Mouse (Mus musculus) CH12.LX (cell line): Measurements from ENCODE around the gene Olfr203. TPM values are rescaled to one million over a fixed set of nuclear protein-coding genes. Genes with fewer than 3 reads are reported as not detected.
"Not testable (repeated sequence)": the region's sequence is repeated elsewhere in the genome, so short reads cannot be mapped to it uniquely, and the experiment has no call there.

Source experiments
- DNase-seq: peaks from one replicate; pipeline ENCODE4 v3.0.0-alpha.2; 2013; ENCODE audit errors: extremely low read depth
- H3K27ac ChIP-seq: 2 replicates; pipeline ENCODE4 v1.5.1; 2012; ENCODE audit warnings: low read depth, mild to moderate bottlenecking, control low read depth, moderate library complexity; ENCODE audit not compliant: insufficient read depth
- H3K27me3 ChIP-seq: replicated peaks from 2 replicates; pipeline ENCODE3; 2012; ENCODE audit warnings: inconsistent platforms
- H3K36me3 ChIP-seq, 2 experiments: replicated peaks in 1 of 2; 2 replicates each; pipeline versions ENCODE3 to v1.6.1; 2012; ENCODE audit warnings: inconsistent platforms in 1 of 2, low read length in 1 of 2, mild to moderate bottlenecking in 1 of 2, mixed read lengths in 1 of 2, moderate library complexity in 1 of 2; ENCODE audit not compliant: control insufficient read depth in 1 of 2, insufficient read depth in 1 of 2
- H3K4me1 ChIP-seq, 2 experiments: 2 replicates each; pipeline ENCODE4 v1.6.1; 2012; ENCODE audit warnings: inconsistent platforms in 1 of 2, moderate library complexity in 1 of 2; ENCODE audit not compliant: insufficient read depth in 2 of 2, control insufficient read depth in 1 of 2
- H3K4me2 ChIP-seq: 2 replicates; pipeline ENCODE4 v1.6.1; 2012; ENCODE audit warnings: low read depth, mild to moderate bottlenecking, control low read depth; ENCODE audit not compliant: poor library complexity, insufficient read depth, severe bottlenecking
- H3K4me3 ChIP-seq, 3 experiments: fragments of 150-350 bp in 1 of 3; sonication (generic) in 1 of 3; replicated peaks in 1 of 3; 2 replicates each; pipeline versions ENCODE3 to v1.5.1; 2011 to 2012; ENCODE audit warnings: low read depth in 2 of 3, low read length in 2 of 3, mild to moderate bottlenecking in 2 of 3, moderate library complexity in 2 of 3, control low read depth in 1 of 3, improper control_type of control experiment in 1 of 3, inconsistent platforms in 1 of 3, mixed read lengths in 1 of 3; ENCODE audit not compliant: poor library complexity in 1 of 3
- H3K79me2 ChIP-seq: replicated peaks from 2 replicates; pipeline ENCODE4 v1.6.1; 2012; ENCODE audit warnings: mild to moderate bottlenecking, moderate library complexity; ENCODE audit not compliant: control insufficient read depth, poor library complexity, insufficient read depth, severe bottlenecking; ENCODE audit errors: extremely low read depth
- H3K9ac ChIP-seq: 2 replicates; pipeline ENCODE4 v1.6.1; 2012; ENCODE audit warnings: low read depth, mild to moderate bottlenecking, control low read depth, moderate library complexity; ENCODE audit not compliant: insufficient read depth
- H3K9me3 ChIP-seq: replicated peaks from 2 replicates; pipeline ENCODE3; 2012; ENCODE audit warnings: low read length, inconsistent platforms, mixed read lengths
- BHLHE40 ChIP-seq: IDR thresholded peaks from 2 replicates; pipeline ENCODE4 v1.6.1; 2011; ENCODE audit warnings: mild to moderate bottlenecking, low read depth, low read length, improper control_type of control experiment
- ELF1 ChIP-seq: IDR thresholded peaks from 2 replicates; pipeline ENCODE4 v1.6.1; 2014; ENCODE audit warnings: low read depth, mild to moderate bottlenecking, inconsistent platforms, low read length, improper control_type of control experiment
- EP300 ChIP-seq: IDR thresholded peaks from 2 replicates; pipeline ENCODE4 v1.6.1; 2011; ENCODE audit warnings: low read length, improper control_type of control experiment
- ETS1 ChIP-seq: conservative IDR thresholded peaks from 2 replicates; pipeline ENCODE4 v1.6.1; 2012; ENCODE audit warnings: low read depth, mild to moderate bottlenecking, inconsistent platforms, low read length, improper control_type of control experiment, moderate library complexity
- HCFC1 ChIP-seq: IDR thresholded peaks from 2 replicates; pipeline ENCODE4 v1.6.1; 2012; ENCODE audit warnings: low read depth, mild to moderate bottlenecking, inconsistent platforms, low read length, improper control_type of control experiment
- IRF4 ChIP-seq: IDR thresholded peaks from 2 replicates; pipeline ENCODE4 v1.6.1; 2014; ENCODE audit warnings: low read depth, mild to moderate bottlenecking, inconsistent platforms, low read length, improper control_type of control experiment
- JUND ChIP-seq: conservative IDR thresholded peaks from 2 replicates; pipeline ENCODE4 v1.6.1; 2011; ENCODE audit warnings: low read depth, low read length, improper control_type of control experiment
- KAT2A ChIP-seq: IDR thresholded peaks from 2 replicates; pipeline ENCODE4 v1.6.1; 2012; ENCODE audit warnings: low read length, improper control_type of control experiment, inconsistent platforms; ENCODE audit not compliant: insufficient replicate concordance
- MAX ChIP-seq: IDR thresholded peaks from 2 replicates; pipeline ENCODE4 v1.6.1; 2011; ENCODE audit warnings: low read length, improper control_type of control experiment
- MEF2A ChIP-seq: IDR thresholded peaks from 2 replicates; pipeline ENCODE4 v1.6.1; 2014; ENCODE audit warnings: low read depth, mild to moderate bottlenecking, inconsistent platforms, low read length, improper control_type of control experiment, borderline replicate concordance
- MXI1 ChIP-seq: IDR thresholded peaks from 2 replicates; pipeline ENCODE4 v1.6.1; 2011; ENCODE audit warnings: mild to moderate bottlenecking, low read depth, low read length, improper control_type of control experiment
- MYC ChIP-seq: IDR thresholded peaks from 2 replicates; pipeline ENCODE4 v1.6.1; 2011; ENCODE audit warnings: low read depth, mild to moderate bottlenecking, improper control_type of control experiment, low read length
- NELFE ChIP-seq: IDR thresholded peaks from 2 replicates; pipeline ENCODE4 v1.6.1; 2011; ENCODE audit warnings: low read depth, low read length, improper control_type of control experiment
- NRF1 ChIP-seq: IDR thresholded peaks from 2 replicates; pipeline ENCODE4 v1.6.1; 2014; ENCODE audit warnings: low read depth, mild to moderate bottlenecking, inconsistent platforms, low read length, improper control_type of control experiment, moderate library complexity
- PAX5 ChIP-seq: IDR thresholded peaks from 2 replicates; pipeline ENCODE4 v1.6.1; 2012; ENCODE audit warnings: low read length, inconsistent platforms, mixed read lengths
- POLR2A ChIP-seq: IDR thresholded peaks from 2 replicates; pipeline ENCODE4 v1.6.1; 2011; ENCODE audit warnings: low read depth, mild to moderate bottlenecking, improper control_type of control experiment, low read length
- POLR2AphosphoS2 ChIP-seq: IDR thresholded peaks from 2 replicates; pipeline ENCODE4 v1.6.1; 2011; ENCODE audit warnings: low read depth, low read length, improper control_type of control experiment
- RCOR1 ChIP-seq: conservative IDR thresholded peaks from 2 replicates; pipeline ENCODE4 v1.6.1; 2012; ENCODE audit warnings: low read depth, mild to moderate bottlenecking, inconsistent platforms, low read length, improper control_type of control experiment
- SIN3A ChIP-seq: IDR thresholded peaks from 2 replicates; pipeline ENCODE4 v1.6.1; 2012; ENCODE audit warnings: low read length, improper control_type of control experiment, inconsistent platforms
- TBP ChIP-seq: conservative IDR thresholded peaks from 2 replicates; pipeline ENCODE4 v1.6.1; 2011; ENCODE audit warnings: low read depth, low read length, improper control_type of control experiment
- TCF12 ChIP-seq: IDR thresholded peaks from 2 replicates; pipeline ENCODE4 v1.6.1; 2014; ENCODE audit warnings: low read depth, mild to moderate bottlenecking, inconsistent platforms, low read length, improper control_type of control experiment
- USF1 ChIP-seq: IDR thresholded peaks from 2 replicates; pipeline ENCODE4 v1.6.1; 2014; ENCODE audit warnings: low read depth, mild to moderate bottlenecking, inconsistent platforms, low read length, improper control_type of control experiment
- USF2 ChIP-seq: conservative IDR thresholded peaks from 2 replicates; pipeline ENCODE4 v1.6.1; 2011; ENCODE audit warnings: low read depth, low read length, improper control_type of control experiment
- ZC3H11A ChIP-seq: IDR thresholded peaks from 2 replicates; pipeline ENCODE4 v1.6.1; 2012; ENCODE audit warnings: low read depth, mild to moderate bottlenecking, inconsistent platforms, low read length, improper control_type of control experiment
- ZKSCAN1 ChIP-seq: IDR thresholded peaks from 2 replicates; pipeline ENCODE4 v1.6.1; 2012; ENCODE audit warnings: low read depth, inconsistent platforms, low read length, improper control_type of control experiment, borderline replicate concordance
- ZNF384 ChIP-seq: IDR thresholded peaks from 2 replicates; pipeline ENCODE4 v1.6.1; 2012; ENCODE audit warnings: low read depth, low read length, improper control_type of control experiment, inconsistent platforms
- dilution Hi-C: fragments of 300-500 bp; cut with MboI; formaldehyde crosslinking; loops from 2 replicates; pipeline ENCODE4 v1.14.3; 2020; ENCODE audit warnings: low sequenced_read_pairs; ENCODE audit not compliant: extremely low pct_unique_long_range_greater_than_20kb, extremely low pct_ligation_motif_present
- in situ Hi-C: fragments of 300-500 bp; cut with MboI; formaldehyde crosslinking; loops from 3 replicates; pipeline ENCODE4 v1.14.3; 2019; ENCODE audit warnings: low sequenced_read_pairs, low pct_ligation_motif_present, low pct_unique_long_range_greater_than_20kb, mixed read lengths
- polyA plus RNA-seq: library from polyadenylated mRNA; unstranded; fragments of >175 nt; gene quantifications from 2 replicates; pipeline ENCODE4 v1.2.1, GENCODE M21; 2012; ENCODE audit warnings: low read depth; ENCODE audit not compliant: insufficient read length
- total RNA-seq, 2 experiments: library from RNA; depleted of rRNA; stranded (reverse); fragments of 300-350 nt in 1 of 2; fragments of >200 nt in 1 of 2; gene quantifications; 2 replicates each; pipeline ENCODE4 v1.2.3; 2012 to 2014

Olfr203 gene
- total RNA-seq (2012; rRNA removed) (not detected in 2 replicates), total RNA-seq (2014; rRNA removed) (not detected in 2 replicates), polyA plus RNA-seq (not detected in 2 replicates)

DNA sequence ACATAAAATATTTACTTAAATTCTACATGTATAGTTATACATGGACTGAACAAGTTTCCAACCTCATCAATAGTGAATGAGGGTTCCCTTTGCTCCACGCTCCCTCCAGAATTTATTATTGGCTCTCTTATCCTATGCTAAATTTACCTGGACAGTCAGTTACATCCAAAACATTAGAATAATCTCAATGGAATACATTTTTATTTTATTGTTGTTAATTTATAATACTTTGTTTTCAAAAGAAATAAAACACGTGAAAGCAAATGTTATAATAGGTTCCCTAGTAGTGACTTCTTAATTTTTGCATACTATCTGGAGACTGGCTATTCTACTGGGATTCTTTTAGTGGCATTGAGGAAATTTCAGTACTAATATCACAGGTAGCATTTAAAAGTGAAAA, at the start of gene Olfr203:
Olfr203 (plus strand) TSS at position 301 of the 400 bp plus-strand sequence.
- Histone ChIP-seq H3K4me3 (no peak within 1 kb of the TSS), H3K36me3 (no peaks in the 10 kb centered on the region), H3K4me2 (no peak within 1 kb of the TSS), H3K9me3 (no peaks in the 10 kb centered on the region), H3K79me2 (no peaks in the 10 kb centered on the region), H3K27me3 (no peaks in the 10 kb centered on the region), H3K9ac (no peak within 1 kb of the TSS), H3K27ac (no peak within 1 kb of the TSS), H3K4me1 (no peaks in the 10 kb centered on the region)
- dilution Hi-C loops, result no loop called here
- no peak for DNase-seq
- in situ Hi-C loops, result no loop called here
- no peak for TF ChIP-seq POLR2A
- no peak for TF ChIP-seq BHLHE40
- no peak for TF ChIP-seq ELF1
- no peak for TF ChIP-seq NELFE
- no peak for TF ChIP-seq MYC
- TF ChIP-seq PAX5, result no peak
- no peak for TF ChIP-seq IRF4
- no peak for TF ChIP-seq RCOR1
- no peak for TF ChIP-seq USF2
- TF ChIP-seq KAT2A, result no peak
- no peak for TF ChIP-seq SIN3A
- no peak for TF ChIP-seq TCF12
- TF ChIP-seq ZKSCAN1, result no peak
- no peak for TF ChIP-seq EP300

DNA sequence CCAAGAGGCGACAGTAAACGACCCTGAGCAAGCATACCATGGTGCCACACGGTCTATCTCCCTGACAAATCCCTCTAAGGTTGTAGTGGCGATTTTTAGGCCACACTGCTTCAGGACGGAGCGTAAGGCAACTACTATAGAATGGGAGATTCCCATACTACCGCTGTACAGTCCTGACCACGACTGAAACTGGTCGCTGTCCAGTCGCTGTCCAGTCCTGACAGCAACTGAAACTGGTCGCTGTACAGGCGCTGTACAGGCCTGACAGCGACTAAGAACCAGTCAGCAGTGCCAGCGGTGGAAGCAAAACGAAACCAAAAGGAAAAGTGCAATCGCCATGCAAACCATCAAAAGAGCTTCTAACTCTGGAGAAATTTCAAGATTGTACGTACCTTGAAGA, 49.0 kb upstream of the Olfr203 start:
- H3K27ac ChIP-seq, result no peak overlapping the region
- H3K9ac ChIP-seq, result no peak overlapping the region
- no peak for DNase-seq
- in situ Hi-C loops (no loop called here), dilution Hi-C loops (no loop called here)
- no peaks in the 10 kb centered on the region for H3K9me3 ChIP-seq
- no peaks in the 10 kb centered on the region for H3K36me3 ChIP-seq
- peaks cover 0 to 3% of the 10 kb centered on the region in 2 experiments; a peak in 1 of 4 replicates for H3K4me1 ChIP-seq
- H3K79me2 ChIP-seq, result no peaks in the 10 kb centered on the region
- H3K4me2 ChIP-seq, result peak overlapping the region; percentile 39
- H3K27me3 ChIP-seq, result no peaks in the 10 kb centered on the region
- H3K4me3 ChIP-seq, result peak overlapping the region in 1 of 3 experiments; percentile 50
- TF ChIP-seq HCFC1, result no peak
- TF ChIP-seq MEF2A, result no peak
- TF ChIP-seq ETS1, result no peak
- TF ChIP-seq POLR2A, result no peak
- TF ChIP-seq USF1, result no peak
- TF ChIP-seq ZKSCAN1, result no peak
- no peak for TF ChIP-seq JUND
- TF ChIP-seq SIN3A, result peak; percentile 95
- TF ChIP-seq ZC3H11A, result no peak
- TF ChIP-seq TBP, result no peak
- TF ChIP-seq RCOR1, result no peak
- TF ChIP-seq NRF1, result no peak
- TF ChIP-seq KAT2A, result no peak
- TF ChIP-seq ZNF384, result no peak
- TF ChIP-seq IRF4, result 0 out of 2 replicates have a peak, but pooled peaks have one; percentile 39
- no peak for TF ChIP-seq MAX
- peak; percentile 91 for TF ChIP-seq MXI1
- TF ChIP-seq POLR2AphosphoS2, result no peak
- no peak for TF ChIP-seq MYC

DNA sequence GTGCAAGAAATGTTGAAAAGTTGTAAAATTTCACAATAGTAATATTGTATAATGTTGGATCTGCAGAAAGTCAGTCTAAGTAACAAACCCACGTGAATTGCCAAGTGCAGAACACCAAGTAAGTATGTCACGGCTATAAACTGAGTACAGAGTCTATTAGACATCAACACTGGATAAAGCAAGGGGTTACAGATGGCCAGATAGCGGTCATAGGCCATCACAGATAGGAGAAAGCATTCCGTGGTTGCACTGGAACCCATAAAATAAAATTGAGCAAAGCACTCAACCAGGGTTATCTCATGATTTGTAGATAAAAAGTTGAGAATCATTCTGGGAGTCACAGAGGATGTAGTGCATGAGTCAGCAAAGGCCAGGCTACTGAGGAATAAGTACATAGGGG, 29.6 kb upstream of the Olfr203 start:
- H3K27me3 ChIP-seq, in situ Hi-C loops, H3K79me2 ChIP-seq, H3K9me3 ChIP-seq, H3K27ac ChIP-seq, H3K36me3 ChIP-seq, H3K4me1 ChIP-seq, dilution Hi-C loops, H3K9ac ChIP-seq, H3K4me3 ChIP-seq, DNase-seq: not testable (repeated sequence)
- H3K4me2 ChIP-seq, result 0 out of 2 replicates have a peak overlapping the region, but pooled peaks have one; percentile 29
